In genomic region chr19:10771995-10772394, GRCm38 (mm10) we compare ENCODE assay signal across 34 mouse cellular contexts. TPM values are rescaled to one million over a fixed set of nuclear protein-coding genes. Genes with fewer than 3 reads are reported as not detected.
"Had no signal": no experiment of that assay in that cellular context is flagged by ENCODE, and none has a peak within 500 bp of the region (broad histone marks: within the 10 kb centered on the region; RNA-seq: fewer than 3 reads in every experiment).

No protein-coding gene starts in this region.

- DNase-seq: cerebellum, adult 9-10 months; cerebellum, adult 9-11 months; cerebellum, postnatal 10 days; cerebellum, postnatal 14 days; cerebellum, postnatal 25 days; cerebellum, postnatal 36 days; embryo, embryonic 11 days; forebrain, postnatal 0 days; gastrocnemius, adult 2 months; gastrocnemius, postnatal 10 days; gastrocnemius, postnatal 14 days; gastrocnemius, postnatal 25 days; gastrocnemius, postnatal 36 days; heart, adult 11 months; heart, adult 18-20 months; heart, adult 2 months had no signal

- H3K27me3 ChIP-seq: embryonic facial prominence, embryonic 12.5 days; embryonic facial prominence, embryonic 13.5 days; embryonic facial prominence, embryonic 15.5 days; forebrain, embryonic 12.5 days; forebrain, embryonic 13.5 days; forebrain, embryonic 15.5 days had no signal

- H3K4me2 ChIP-seq: embryonic facial prominence, embryonic 12.5 days; embryonic facial prominence, embryonic 13.5 days; embryonic facial prominence, embryonic 15.5 days; forebrain, embryonic 12.5 days; forebrain, embryonic 13.5 days; forebrain, embryonic 15.5 days had no signal

- H3K4me1 ChIP-seq: embryonic facial prominence, embryonic 10.5 days; embryonic facial prominence, embryonic 12.5 days; forebrain, embryonic 12.5 days; forebrain, embryonic 13.5 days; forebrain, embryonic 15.5 days had no signal

- H3K4me3 ChIP-seq: embryonic facial prominence, embryonic 10.5 days; embryonic facial prominence, embryonic 12.5 days; embryonic facial prominence, embryonic 13.5 days; embryonic facial prominence, embryonic 15.5 days; erythroblast, embryonic 14.5 days; forebrain, embryonic 10.5 days; forebrain, embryonic 12.5 days; forebrain, embryonic 13.5 days; forebrain, embryonic 15.5 days; gastrocnemius, adult 2 months; heart, adult 2 months had no signal

- H3K27ac ChIP-seq: embryonic facial prominence, embryonic 10.5 days; embryonic facial prominence, embryonic 12.5 days; embryonic facial prominence, embryonic 13.5 days; embryonic facial prominence, embryonic 15.5 days; forebrain, embryonic 10.5 days; forebrain, embryonic 12.5 days; forebrain, embryonic 13.5 days; forebrain, embryonic 15.5 days; gastrocnemius, adult 2 months; heart, adult 2 months had no signal

- H3K9ac ChIP-seq: embryonic facial prominence, embryonic 12.5 days; embryonic facial prominence, embryonic 13.5 days; embryonic facial prominence, embryonic 15.5 days; forebrain, embryonic 12.5 days; forebrain, embryonic 13.5 days; forebrain, embryonic 15.5 days; forebrain, postnatal 0 days had no signal

- H3K36me3 ChIP-seq: embryonic facial prominence, embryonic 10.5 days; embryonic facial prominence, embryonic 12.5 days; embryonic facial prominence, embryonic 13.5 days; embryonic facial prominence, embryonic 15.5 days; forebrain, embryonic 10.5 days; forebrain, embryonic 12.5 days; forebrain, embryonic 15.5 days had no signal

- ATAC-seq: forebrain, embryonic 13.5 days; forebrain, embryonic 14.5 days; forebrain, embryonic 15.5 days; forebrain, embryonic 16.5 days; forebrain, postnatal 0 days had no signal

- H3K9me3 ChIP-seq: embryonic facial prominence, embryonic 10.5 days; embryonic facial prominence, embryonic 12.5 days; embryonic facial prominence, embryonic 13.5 days; embryonic facial prominence, embryonic 15.5 days; forebrain, embryonic 10.5 days; forebrain, embryonic 12.5 days; forebrain, embryonic 13.5 days; forebrain, embryonic 15.5 days had no signal

RNA-seq across cellular contexts. Expression of gene Cd5, which starts 33.2 kb away (rescaled TPM):
- total RNA-seq: common myeloid progenitor, adult 5-6 weeks; gastrocnemius, adult 18-20 months; gastrocnemius, adult 2 months; gastrocnemius, postnatal 14 days; granulocyte monocyte progenitor cell, adult 5-6 weeks had no signal
- polyA plus RNA-seq: erythroblast, embryonic 14.5 days; forebrain, embryonic 10.5 days; forebrain, embryonic 12.5 days; forebrain, embryonic 13.5 days had no signal

RNA-seq across cellular contexts. Expression of gene Cd6, which starts 57.9 kb away (rescaled TPM):
- total RNA-seq: forebrain, postnatal 0 days; gastrocnemius, adult 18-20 months; gastrocnemius, adult 2 months; gastrocnemius, adult 8-10 months; gastrocnemius, postnatal 14 days had no signal
- polyA plus RNA-seq: embryonic facial prominence, embryonic 11.5 days; embryonic facial prominence, embryonic 12.5 days; embryonic facial prominence, embryonic 14.5 days; embryonic facial prominence, embryonic 15.5 days; erythroblast, embryonic 14.5 days; forebrain, embryonic 10.5 days; forebrain, embryonic 11.5 days; forebrain, embryonic 12.5 days; forebrain, embryonic 13.5 days; forebrain, embryonic 14.5 days; forebrain, embryonic 15.5 days; forebrain, embryonic 16.5 days had no signal
